Mouse (Mus musculus): ENCODE results near the gene Nat9.
A peak's percentile ranks its signal among the peaks of the same experiment; 100 is the strongest.

Gene Nat9

GRCm38 (mm10) chr11:115153699-115154292, 33.9 kb downstream of the Nat9 start:
- peak; percentile 95 for DNase-seq (ENCODE audit: low read depth)

- no peak for DNase-seq (ENCODE audit: low read depth)
These were observed 34.6 kb downstream of the Nat9 start for GRCm38 (mm10) chr11:115153088-115153487.

GRCm38 (mm10) chr11:115151755-115152429, 35.8 kb downstream of the Nat9 start:
- no peak for DNase-seq (ENCODE audit: low read depth)

DNA sequence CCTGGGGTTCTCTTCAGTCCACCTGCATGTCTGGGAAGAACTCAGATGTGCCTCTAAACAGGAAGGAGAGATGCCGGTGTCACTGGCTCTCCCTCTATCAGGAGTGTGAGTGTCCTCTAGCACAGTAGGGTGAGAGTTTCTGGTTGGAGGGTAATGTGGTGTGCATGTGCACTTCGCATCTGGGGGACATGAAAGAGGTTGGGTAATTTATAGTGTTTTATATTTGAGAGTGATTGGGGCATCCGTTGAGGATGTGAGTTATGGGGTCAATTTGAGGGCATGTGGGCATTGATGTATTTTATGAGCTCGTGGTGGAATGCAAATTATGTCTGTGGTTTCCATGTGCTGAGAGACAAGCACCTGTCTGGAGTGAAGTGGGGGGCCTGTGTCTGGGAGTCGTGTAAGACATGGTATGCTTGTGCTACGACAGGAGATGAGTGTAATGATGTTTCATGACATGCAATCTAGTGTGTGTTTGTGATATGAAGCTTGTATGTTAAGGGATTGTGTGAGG, 36.9 kb downstream of the Nat9 start:
- DNase-seq (ENCODE audit: low read depth) = no peak

DNA sequence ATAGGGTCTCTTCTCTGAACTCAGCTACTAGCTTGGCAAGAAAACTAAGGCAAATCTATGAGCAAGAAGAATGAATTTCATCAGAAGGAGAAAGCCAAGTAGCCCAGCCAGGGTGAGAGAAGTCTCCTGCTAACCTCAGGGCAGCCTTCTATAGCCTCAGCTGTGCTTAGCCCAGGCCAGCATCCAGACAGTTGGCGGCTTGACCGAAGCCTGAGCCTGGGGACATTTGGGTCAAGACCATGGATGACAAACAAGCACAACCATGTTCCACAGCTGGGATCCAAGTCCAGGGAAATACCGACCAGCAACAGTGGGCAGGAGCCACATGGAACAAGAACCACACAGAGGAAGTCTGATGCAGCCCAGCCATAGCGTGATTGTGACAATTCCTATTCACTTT, 39.8 kb downstream of the Nat9 start:
- DNase-seq (ENCODE audit: low read depth) = no peak

- no peak for DNase-seq (ENCODE audit: low read depth)
These were observed 45.7 kb downstream of the Nat9 start for GRCm38 (mm10) chr11:115141970-115142369.

DNA sequence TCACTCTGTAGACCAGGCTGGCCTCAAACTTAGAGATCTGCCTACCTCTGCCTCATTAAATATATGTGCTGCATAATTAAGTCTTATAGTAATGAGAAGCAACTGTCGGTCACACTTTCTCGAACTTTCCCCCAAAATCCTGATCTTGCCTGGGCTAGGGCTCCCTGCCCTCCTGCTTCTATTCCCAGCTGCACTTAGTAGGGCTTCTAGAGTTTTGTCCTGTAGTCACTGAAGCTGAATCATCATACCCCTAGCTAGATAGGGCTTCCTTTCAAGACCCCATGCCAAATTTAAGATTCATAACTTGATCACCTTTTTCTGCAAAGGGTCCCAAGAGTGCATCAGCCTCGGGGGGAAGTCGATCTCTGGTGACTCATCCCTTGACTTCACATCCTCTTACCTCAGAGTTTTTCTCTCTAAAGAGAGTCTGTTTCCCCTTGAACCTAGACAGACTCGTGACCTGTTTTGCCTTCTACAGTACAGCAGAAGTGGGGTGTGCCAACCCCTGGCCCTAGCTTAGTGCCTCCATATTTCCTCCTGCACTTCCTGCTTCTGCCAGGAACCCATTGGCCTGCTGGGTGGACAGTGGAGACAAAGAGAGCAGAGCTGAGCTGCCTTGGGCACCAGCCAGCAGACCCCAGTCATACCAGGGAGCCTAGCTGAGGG, 48.9 kb downstream of the Nat9 start:
- peak; percentile 22 for DNase-seq (ENCODE audit: low read depth)

DNA sequence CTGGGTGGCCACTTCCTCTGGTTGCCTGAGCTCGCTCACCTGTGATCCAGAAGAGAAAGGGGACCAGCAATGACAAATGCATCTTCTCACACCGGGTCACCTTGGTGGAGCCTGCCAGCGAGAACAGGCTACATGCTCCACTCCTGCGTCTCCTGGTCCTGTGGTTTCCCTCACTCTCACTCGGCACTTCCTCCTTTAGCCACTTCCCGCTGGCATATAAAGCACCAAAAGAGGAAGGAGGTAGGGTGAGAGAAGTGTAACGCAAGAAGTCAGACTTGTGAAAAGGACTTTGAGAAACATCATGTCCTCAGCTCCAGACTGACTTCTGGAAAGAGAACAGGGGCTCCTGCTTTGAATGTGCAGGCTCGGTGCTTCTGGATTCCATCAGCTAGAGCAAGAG, 53.9 kb downstream of the Nat9 start, which contains the start of gene Cd300lf:
Cd300lf (minus strand) TSS at position 193 of the 400 bp plus-strand sequence.
- peak; percentile 44 for DNase-seq (ENCODE audit: low read depth)
